Mouse (Mus musculus): ENCODE measurements at regions not wholly inside any gene's neighbourhood (a gene's known extent, or its start where the extent isn't known, plus 50 kb on each side); places are given as distances from the start of the nearest gene placed in this dataset.
A peak's percentile ranks its signal among the peaks of the same experiment; 100 is the strongest.

GRCm38 (mm10) chr8:80422190-80422589 is 71.4 kb upstream of the Gypa start:
- no peak for DNase-seq (ENCODE audit: low read depth)

- DNase-seq (ENCODE audit: low read depth) = no peak
These were observed 77.5 kb upstream of the Gypa start for GRCm38 (mm10) chr8:80416121-80416520.

- DNase-seq (ENCODE audit: low read depth) = no peak
These were observed 93.9 kb upstream of the Gypa start for GRCm38 (mm10) chr8:80399594-80400207.

- DNase-seq (ENCODE audit: low read depth) = no peak
These were observed 98.6 kb upstream of the Gypa start for GRCm38 (mm10) chr8:80395010-80395409.

GRCm38 (mm10) chr8:80393111-80393510 is 100.5 kb upstream of the Gypa start:
- no peak for DNase-seq (ENCODE audit: low read depth)

GRCm38 (mm10) chr8:80369221-80369620 is 124.4 kb upstream of the Gypa start:
- no peak for DNase-seq (ENCODE audit: low read depth)

GRCm38 (mm10) chr8:80364059-80364458 is 129.5 kb upstream of the Gypa start:
- DNase-seq (ENCODE audit: low read depth) = no peak

GRCm38 (mm10) chr8:80343299-80343698 is 150.3 kb upstream of the Gypa start:
- DNase-seq (ENCODE audit: low read depth) = no peak

- no peak for DNase-seq (ENCODE audit: low read depth)
These were observed 155.7 kb upstream of the Gypa start for GRCm38 (mm10) chr8:80337872-80338271.

GRCm38 (mm10) chr8:80328676-80329075 is 164.9 kb upstream of the Gypa start:
- no peak for DNase-seq (ENCODE audit: low read depth)

GRCm38 (mm10) chr8:80325859-80326258 is 167.7 kb upstream of the Gypa start:
- DNase-seq (ENCODE audit: low read depth) = no peak

- DNase-seq (ENCODE audit: low read depth) = no peak
These were observed 168.4 kb upstream of the Gypa start for GRCm38 (mm10) chr8:80325132-80325531.

- DNase-seq (ENCODE audit: low read depth) = no peak
These were observed 175.2 kb upstream of the Gypa start for GRCm38 (mm10) chr8:80318231-80318870.

- peak; percentile 8 for DNase-seq (ENCODE audit: low read depth)
These were observed 178.2 kb upstream of the Gypa start for GRCm38 (mm10) chr8:80315371-80315770.

GRCm38 (mm10) chr8:80314826-80315225 is 178.8 kb upstream of the Gypa start:
- peak; percentile 69 for DNase-seq (ENCODE audit: low read depth)

GRCm38 (mm10) chr8:80313883-80314635 is 179.5 kb upstream of the Gypa start:
- DNase-seq (ENCODE audit: low read depth) = no peak

- DNase-seq (ENCODE audit: low read depth) = no peak
These were observed 185.8 kb upstream of the Gypa start for GRCm38 (mm10) chr8:80307761-80308160.

- no peak for DNase-seq (ENCODE audit: low read depth)
These were observed 195.0 kb upstream of the Gypa start for GRCm38 (mm10) chr8:80298596-80298995.

- DNase-seq (ENCODE audit: low read depth) = no peak
These were observed 203.3 kb upstream of the Gypa start for GRCm38 (mm10) chr8:80290311-80290710.

GRCm38 (mm10) chr8:80289282-80289681 is 204.3 kb upstream of the Gypa start:
- DNase-seq (ENCODE audit: low read depth) = no peak

GRCm38 (mm10) chr8:80268910-80269460 is 211.2 kb upstream of the Hhip start:
- DNase-seq (ENCODE audit: low read depth) = no peak

GRCm38 (mm10) chr8:80264915-80265314 is 207.1 kb upstream of the Hhip start:
- DNase-seq (ENCODE audit: low read depth) = no peak

GRCm38 (mm10) chr8:80263468-80263945 is 205.7 kb upstream of the Hhip start:
- no peak for DNase-seq (ENCODE audit: low read depth)

All from NIH3T3 (cell line).